Mouse (Mus musculus) intestine, embryonic 16.5 days (tissue): ENCODE results near the gene Ttc29. TPM values are rescaled to one million over a fixed set of nuclear protein-coding genes. Genes with fewer than 3 reads are reported as not detected.

ENCODE experiments used
- ATAC-seq: fragments of 200-750 bp; cut with Nextera tagmentation; 2 replicates; pipeline ENCODE4 v1.8.0; 2017; ENCODE audit warnings: moderate TSS enrichment, moderate library complexity
- H3K27ac ChIP-seq: fragments of 300-500 bp; sonication (generic); 2 replicates; pipeline ENCODE4 v1.5.1; 2014; ENCODE audit warnings: mild to moderate bottlenecking, low read length
- H3K27me3 ChIP-seq: fragments of 300-500 bp; sonication (generic); replicated peaks from 2 replicates; pipeline ENCODE4 v1.6.1; 2014; ENCODE audit warnings: low read length, control low read depth, mixed read lengths; ENCODE audit not compliant: control insufficient read depth, insufficient read depth
- H3K36me3 ChIP-seq: fragments of 300-500 bp; sonication (generic); 2 replicates; pipeline ENCODE4 v1.6.1; 2014; ENCODE audit warnings: low read length, control low read depth; ENCODE audit not compliant: control insufficient read depth, insufficient read depth
- H3K4me1 ChIP-seq: fragments of 300-500 bp; sonication (generic); 2 replicates; pipeline ENCODE4 v1.6.1; 2014; ENCODE audit warnings: low read length, control low read depth, mixed read lengths; ENCODE audit not compliant: control insufficient read depth, insufficient read depth
- H3K4me2 ChIP-seq: fragments of 300-500 bp; sonication (generic); 2 replicates; pipeline ENCODE4 v1.6.1; 2014; ENCODE audit warnings: low read depth, low read length, control low read depth
- H3K4me3 ChIP-seq: fragments of 300-500 bp; sonication (generic); 2 replicates; pipeline ENCODE4 v1.5.1; 2014; ENCODE audit warnings: mild to moderate bottlenecking, low read length
- H3K9ac ChIP-seq: fragments of 300-500 bp; sonication (generic); 2 replicates; pipeline ENCODE4 v1.6.1; 2014; ENCODE audit warnings: low read depth, low read length
- H3K9me3 ChIP-seq: fragments of 300-500 bp; sonication (generic); 2 replicates; pipeline ENCODE4 v1.6.1; 2016; ENCODE audit warnings: low read length, control low read depth; ENCODE audit not compliant: control insufficient read depth
- WGBS: fragments of 180-500 bp; shearing (Covaris S2); extraction: QIAGEN DNeasy Blood & Tissue Kit; methylation state at CpG from one replicate; pipeline ENCODE4 v1.1.7; 2014; 5-methylcytosine and 5-hydroxymethylcytosine counted together
- polyA plus RNA-seq: library from polyadenylated mRNA; unstranded; fragments of >200 nt; fragmentation: Nextera tagmentation; extraction: Ambion mirVana; gene quantifications from 2 replicates; pipeline ENCODE4 v1.2.1, GENCODE M21; 2015

Ttc29 gene
- polyA plus RNA-seq, 1 experiment from 2014 or later: not detected

- no peaks in the 10 kb centered on the region for H3K36me3 ChIP-seq
- ATAC-seq: no peak
- no peak overlapping the region for H3K27ac ChIP-seq
- no peak overlapping the region for H3K4me2 ChIP-seq
- WGBS: 47% methylated on average over 14 of the region's 14 CpGs
- H3K9ac ChIP-seq: no peak overlapping the region
- H3K27me3 ChIP-seq: no peaks in the 10 kb centered on the region
- no peak overlapping the region for H3K4me3 ChIP-seq
- no peaks in the 10 kb centered on the region for H3K4me1 ChIP-seq
- H3K9me3 ChIP-seq: no peaks in the 10 kb centered on the region
These were observed 20.0 kb downstream of the Ttc29 start for GRCm38 (mm10) chr8:78232870-78233707.

GRCm38 (mm10) chr8:78233708-78234201 is 20.7 kb downstream of the Ttc29 start:
- no peak for ATAC-seq
- 71% methylated on average over 7 of the region's 7 CpGs for WGBS
- H3K36me3 ChIP-seq: no peaks in the 10 kb centered on the region
- no peak overlapping the region for H3K27ac ChIP-seq
- no peaks in the 10 kb centered on the region for H3K4me1 ChIP-seq
- no peak overlapping the region for H3K9ac ChIP-seq
- H3K4me3 ChIP-seq: no peak overlapping the region
- H3K27me3 ChIP-seq: no peaks in the 10 kb centered on the region
- no peak overlapping the region for H3K4me2 ChIP-seq
- H3K9me3 ChIP-seq: no peaks in the 10 kb centered on the region

GRCm38 (mm10) chr8:78237972-78238675 is 25.0 kb downstream of the Ttc29 start:
- WGBS: 58% methylated on average over 6 of the region's 6 CpGs
- H3K9ac ChIP-seq: no peak overlapping the region

GRCm38 (mm10) chr8:78251115-78251514 is 38.0 kb downstream of the Ttc29 start:
- no peaks in the 10 kb centered on the region for H3K9me3 ChIP-seq
- ATAC-seq: no peak
- WGBS: 55% methylated on average over 3 of the region's 3 CpGs

More at GRCm38 (mm10) chr8:78237972-78238675, 25.0 kb downstream of the Ttc29 start:
- Histone ChIP-seq H3K9me3 (no peaks in the 10 kb centered on the region), H3K4me3 (no peak overlapping the region), H3K4me1 (no peaks in the 10 kb centered on the region), H3K36me3 (no peaks in the 10 kb centered on the region), H3K27me3 (no peaks in the 10 kb centered on the region), H3K27ac (no peak overlapping the region), H3K4me2 (no peak overlapping the region)
- ATAC-seq: no peak

GRCm38 (mm10) chr8:78254374-78254773 is 41.3 kb downstream of the Ttc29 start:
- no peak overlapping the region for H3K4me2 ChIP-seq
- no peaks in the 10 kb centered on the region for H3K27me3 ChIP-seq
- no peak for ATAC-seq
- no peaks in the 10 kb centered on the region for H3K9me3 ChIP-seq
- H3K27ac ChIP-seq: no peak overlapping the region
- no peak overlapping the region for H3K9ac ChIP-seq
- 73% methylated on average over 4 of the region's 4 CpGs for WGBS
- H3K4me3 ChIP-seq: no peak overlapping the region
- no peaks in the 10 kb centered on the region for H3K4me1 ChIP-seq
- no peaks in the 10 kb centered on the region for H3K36me3 ChIP-seq

More at GRCm38 (mm10) chr8:78251115-78251514, 38.0 kb downstream of the Ttc29 start:
- Histone ChIP-seq H3K27me3 (no peaks in the 10 kb centered on the region), H3K9ac (no peak overlapping the region), H3K4me2 (no peak overlapping the region), H3K4me1 (no peaks in the 10 kb centered on the region), H3K27ac (no peak overlapping the region), H3K36me3 (no peaks in the 10 kb centered on the region), H3K4me3 (no peak overlapping the region)

- no peaks in the 10 kb centered on the region for H3K36me3 ChIP-seq
- H3K4me1 ChIP-seq: no peaks in the 10 kb centered on the region
- H3K27me3 ChIP-seq: no peaks in the 10 kb centered on the region
- no peaks in the 10 kb centered on the region for H3K9me3 ChIP-seq
- H3K4me2 ChIP-seq: no peak overlapping the region
- 86% methylated on average over 3 of the region's 3 CpGs for WGBS
- no peak overlapping the region for H3K4me3 ChIP-seq
- no peak overlapping the region for H3K27ac ChIP-seq
- ATAC-seq: no peak
- H3K9ac ChIP-seq: no peak overlapping the region
These were observed 41.9 kb downstream of the Ttc29 start for GRCm38 (mm10) chr8:78255011-78255410.

GRCm38 (mm10) chr8:78265506-78265905 is 52.4 kb downstream of the Ttc29 start:
- H3K36me3 ChIP-seq: no peaks in the 10 kb centered on the region
- no peak overlapping the region for H3K27ac ChIP-seq
- no peaks in the 10 kb centered on the region for H3K27me3 ChIP-seq
- H3K4me1 ChIP-seq: no peaks in the 10 kb centered on the region
- H3K4me2 ChIP-seq: no peak overlapping the region
- no peak overlapping the region for H3K4me3 ChIP-seq
- no peak overlapping the region for H3K9ac ChIP-seq
- no peaks in the 10 kb centered on the region for H3K9me3 ChIP-seq
- no peak for ATAC-seq
- WGBS: 81% methylated on average over 5 of the region's 5 CpGs

- ATAC-seq: no peak
- Histone ChIP-seq H3K9ac (no peak overlapping the region), H3K27me3 (no peaks in the 10 kb centered on the region), H3K4me3 (no peak overlapping the region), H3K4me1 (no peaks in the 10 kb centered on the region), H3K36me3 (no peaks in the 10 kb centered on the region), H3K4me2 (no peak overlapping the region), H3K9me3 (no peaks in the 10 kb centered on the region), H3K27ac (no peak overlapping the region)
- WGBS: 32% methylated on average over 3 of the region's 3 CpGs
These were observed 53.1 kb downstream of the Ttc29 start for GRCm38 (mm10) chr8:78266231-78266630.

- H3K9ac ChIP-seq: no peak overlapping the region
- no peak overlapping the region for H3K4me3 ChIP-seq
- no peak overlapping the region for H3K4me2 ChIP-seq
- no peaks in the 10 kb centered on the region for H3K36me3 ChIP-seq
- ATAC-seq: no peak
- no peaks in the 10 kb centered on the region for H3K9me3 ChIP-seq
- WGBS: 16% methylated on average over 7 of the region's 7 CpGs
- no peak overlapping the region for H3K27ac ChIP-seq
- no peaks in the 10 kb centered on the region for H3K4me1 ChIP-seq
- H3K27me3 ChIP-seq: no peaks in the 10 kb centered on the region
These were observed 54.9 kb downstream of the Ttc29 start for GRCm38 (mm10) chr8:78267894-78268411.
